15 mouse cellular contexts compared by ENCODE assay signal in genomic region chr1:36091246-36091645, GRCm38 (mm10). TPM values are rescaled to one million over a fixed set of nuclear protein-coding genes. Genes with fewer than 3 reads are reported as not detected.
DNase-seq lines count a peak whose midpoint lies in the region; ATAC-seq lines count a peak whose summit lies in the region.
"Had no signal": no experiment of that assay in that cellular context is flagged by ENCODE, and none has a peak within 500 bp of the region (broad histone marks: within the 10 kb centered on the region; RNA-seq: fewer than 3 reads in every experiment).

No protein-coding gene starts in this region.

- WGBS in kidney, embryonic 15.5 days, result 78% methylated on average over 6 of the region's 6 CpGs
- WGBS in liver, embryonic 15.5 days (ENCODE audit: insufficient replicate concordance), result 22% methylated on average over 6 of the region's 6 CpGs
- WGBS in stomach, embryonic 15.5 days, result 58% methylated on average over 6 of the region's 6 CpGs

- H3K27ac ChIP-seq in kidney, embryonic 15.5 days, result no peak overlapping the region
- H3K27ac ChIP-seq in liver, embryonic 15.5 days (replicated peaks), result peak overlapping the region; percentile 98
- H3K27ac ChIP-seq in stomach, embryonic 15.5 days, result no peak overlapping the region
- H3K27ac ChIP-seq: hindbrain, embryonic 14.5 days had no signal

- H3K4me2 ChIP-seq in kidney, embryonic 15.5 days, result no peak overlapping the region
- H3K4me2 ChIP-seq in liver, embryonic 15.5 days, result peak overlapping the region; percentile 69
- no peak overlapping the region for H3K4me2 ChIP-seq in stomach, embryonic 15.5 days
- H3K4me2 ChIP-seq: hindbrain, embryonic 14.5 days had no signal

- no peaks in the 10 kb centered on the region for H3K27me3 ChIP-seq in kidney, embryonic 15.5 days
- no peaks in the 10 kb centered on the region for H3K27me3 ChIP-seq in erythroblast, embryonic 14.5 days (ENCODE audit: control insufficient read depth)
- H3K27me3 ChIP-seq in liver, embryonic 15.5 days, result no peaks in the 10 kb centered on the region
- no peaks in the 10 kb centered on the region for H3K27me3 ChIP-seq in stomach, embryonic 15.5 days (replicated peaks)

- no peak overlapping the region for H3K4me3 ChIP-seq in kidney, embryonic 15.5 days (replicated peaks)
- H3K4me3 ChIP-seq in erythroblast, embryonic 14.5 days (replicated peaks), result peak overlapping the region; percentile 55
- peak overlapping the region; percentile 28 for H3K4me3 ChIP-seq in liver, embryonic 15.5 days (replicated peaks)
- H3K4me3 ChIP-seq in stomach, embryonic 15.5 days (replicated peaks), result no peak overlapping the region

- peak; percentile 47 for ATAC-seq in kidney, embryonic 15.5 days (replicated peaks; ENCODE audit: low FRiP score)
- peak; percentile 81 for ATAC-seq in liver, embryonic 15.5 days (ENCODE audit: insufficient read depth)
- ATAC-seq in stomach, embryonic 15.5 days (ENCODE audit: insufficient read depth, low FRiP score, low read depth), result peak; percentile 77; the same call in 1 of the 2 replicates

- no peak for DNase-seq in kidney, adult 9 months
- no peak for DNase-seq in thymus, postnatal 4 days
- DNase-seq in adrenal gland, adult 18-20 months (ENCODE audit: low spot score in 2 of 2), result no peak
- DNase-seq in testis, postnatal 10 days (ENCODE audit: low spot score), result no peak
- DNase-seq: adrenal gland, postnatal 25 days; cerebellum, adult 11-12 months; gastrocnemius, postnatal 36 days; kidney, adult 8-10 months; lung, adult 18-20 months; right cerebral cortex, postnatal 14 days had no signal

- H3K36me3 ChIP-seq in kidney, embryonic 15.5 days, result peaks cover 52% of the 10 kb centered on the region
- peaks cover 100% of the 10 kb centered on the region for H3K36me3 ChIP-seq in erythroblast, embryonic 14.5 days (ENCODE audit: control insufficient read depth)
- peaks cover 83% of the 10 kb centered on the region for H3K36me3 ChIP-seq in liver, embryonic 15.5 days (replicated peaks)
- H3K36me3 ChIP-seq in stomach, embryonic 15.5 days, result 0 out of 2 replicates have a peak, but pooled peaks cover 5% of the 10 kb centered on the region

- peaks cover 59% of the 10 kb centered on the region for H3K4me1 ChIP-seq in kidney, embryonic 15.5 days
- H3K4me1 ChIP-seq in erythroblast, embryonic 14.5 days (ENCODE audit: control insufficient read depth), result peaks cover 99% of the 10 kb centered on the region
- peaks cover 100% of the 10 kb centered on the region for H3K4me1 ChIP-seq in liver, embryonic 15.5 days (replicated peaks)
- H3K4me1 ChIP-seq in stomach, embryonic 15.5 days, result peaks cover 48% of the 10 kb centered on the region

- no peaks in the 10 kb centered on the region for H3K9me3 ChIP-seq in kidney, embryonic 15.5 days (replicated peaks)
- H3K9me3 ChIP-seq in erythroblast, embryonic 14.5 days (ENCODE audit: control insufficient read depth, low read length), result no peaks in the 10 kb centered on the region
- no peaks in the 10 kb centered on the region for H3K9me3 ChIP-seq in liver, embryonic 15.5 days (replicated peaks)
- no peaks in the 10 kb centered on the region for H3K9me3 ChIP-seq in stomach, embryonic 15.5 days

- no peak overlapping the region for H3K9ac ChIP-seq in kidney, embryonic 15.5 days
- H3K9ac ChIP-seq in liver, embryonic 15.5 days, result peak overlapping the region; percentile 71
- H3K9ac ChIP-seq in stomach, embryonic 15.5 days, result no peak overlapping the region
- H3K9ac ChIP-seq: hindbrain, embryonic 14.5 days had no signal

RNA-seq across cellular contexts. Expression of gene Hs6st1, which starts 23.0 kb away (rescaled TPM):
- 7.2 and 7.5 TPM in 2 replicates for polyA plus RNA-seq in kidney, embryonic 15.5 days (2015; fragmentation: Nextera tagmentation; extraction: Ambion mirVana)
- polyA plus RNA-seq in erythroblast, embryonic 14.5 days (2012), result 19.5 and 20.5 TPM in 2 replicates
- polyA plus RNA-seq in liver, embryonic 15.5 days (2015; fragmentation: Nextera tagmentation; extraction: Ambion mirVana), result 13.2 and 17.4 TPM in 2 replicates
- 13.0 TPM in 2 replicates for polyA plus RNA-seq in stomach, embryonic 15.5 days (2015; fragmentation: Nextera tagmentation; extraction: Ambion mirVana)
- 100 to 1,000 TPM in 1 of 2 experiments, 10 to 100 TPM in 1; 43.5 to 122 TPM for total RNA-seq in adrenal gland, adult 18-20 months (2021)

Comparison
In these comparisons a context has a peak if more than half of its experiments do, and no peak if none do; other contexts are left out.
1. H3K4me3 ChIP-seq: peak in erythroblast, embryonic 14.5 days (single experiment) and liver, embryonic 15.5 days (single experiment); none in kidney, embryonic 15.5 days (single experiment) and stomach, embryonic 15.5 days (single experiment).
2. Peak in every context shown above with its lines, with median percentiles within 50 percentile points of each other: ATAC-seq.